Mouse (Mus musculus) midbrain, postnatal 0 days (tissue): ENCODE data around the gene Hnrnpa1. TPM values are rescaled to one million over a fixed set of nuclear protein-coding genes. Genes with fewer than 3 reads are reported as not detected.
"Not testable (repeated sequence)": the region's sequence is repeated elsewhere in the genome, so short reads cannot be mapped to it uniquely, and the experiment has no call there.

Experiments used
- ATAC-seq: fragments of 200-750 bp; cut with Nextera tagmentation; 2 replicates; pipeline ENCODE4 v1.8.0; 2017; ENCODE audit warnings: moderate number of reproducible peaks, mild to moderate bottlenecking, moderate TSS enrichment, moderate library complexity; ENCODE audit not compliant: low FRiP score
- DNase-seq: peaks from one replicate; pipeline ENCODE4 v3.0.0-alpha.2; 2015; ENCODE audit warnings: low spot score
- H3K27ac ChIP-seq: fragments of 300-500 bp; sonication (generic); 2 replicates; pipeline ENCODE4 v1.5.1; 2014; ENCODE audit warnings: low read depth, mild to moderate bottlenecking, low read length, mixed read lengths
- H3K27me3 ChIP-seq: fragments of 300-500 bp; sonication (generic); 2 replicates; pipeline ENCODE4 v1.6.1; 2014; ENCODE audit warnings: low read length, control low read depth, mixed read lengths; ENCODE audit not compliant: insufficient read depth
- H3K36me3 ChIP-seq: fragments of 300-500 bp; sonication (generic); 2 replicates; pipeline ENCODE4 v1.6.1; 2014; ENCODE audit warnings: low read length, control low read depth, mixed read lengths; ENCODE audit not compliant: insufficient read depth
- H3K4me1 ChIP-seq: fragments of 300-500 bp; sonication (generic); 2 replicates; pipeline ENCODE4 v1.6.1; 2014; ENCODE audit warnings: mild to moderate bottlenecking, control low read depth, antibody characterized with exemption, low read length, mixed read lengths; ENCODE audit not compliant: insufficient read depth
- H3K4me2 ChIP-seq: fragments of 300-500 bp; sonication (generic); 2 replicates; pipeline ENCODE4 v1.6.1; 2014; ENCODE audit warnings: low read depth, mild to moderate bottlenecking, low read length, mixed read lengths; ENCODE audit not compliant: poor library complexity, severe bottlenecking
- H3K4me3 ChIP-seq: fragments of 300-500 bp; sonication (generic); 2 replicates; pipeline ENCODE4 v1.5.1; 2014; ENCODE audit warnings: low read depth, mild to moderate bottlenecking, low read length, moderate library complexity
- H3K9ac ChIP-seq: fragments of 300-500 bp; sonication (generic); replicated peaks from 2 replicates; pipeline ENCODE4 v1.6.1; 2014; ENCODE audit warnings: mild to moderate bottlenecking, low read length, moderate library complexity, mixed read lengths; ENCODE audit not compliant: poor library complexity, severe bottlenecking
- H3K9me3 ChIP-seq: fragments of 300-500 bp; sonication (generic); 2 replicates; pipeline ENCODE4 v1.6.1; 2016; ENCODE audit warnings: low read length, control low read depth
- CTCF ChIP-seq: IDR thresholded peaks from 2 replicates; pipeline ENCODE4 v1.5.1; 2016; ENCODE audit warnings: antibody characterized with exemption, mild to moderate bottlenecking
- WGBS: fragments of 180-500 bp; shearing (Covaris S2); extraction: QIAGEN DNeasy Blood & Tissue Kit; methylation state at CpG from one replicate; pipeline ENCODE4 v1.1.7; 2014; 5-methylcytosine and 5-hydroxymethylcytosine counted together
- polyA plus RNA-seq: library from polyadenylated mRNA; unstranded; fragments of >200 nt; fragmentation: Nextera tagmentation; extraction: Ambion mirVana; gene quantifications from 2 replicates; pipeline ENCODE4 v1.2.1, GENCODE M21; 2015
- total RNA-seq: library from RNA; depleted of rRNA; stranded (reverse); fragments of >200 nt; gene quantifications from 2 replicates; pipeline ENCODE4 v1.2.3, GENCODE M21; 2014

The Hnrnpa1 gene
- total and polyA plus RNA-seq, 2 experiments from 2014 or later: 142 to 609 TPM

DNA sequence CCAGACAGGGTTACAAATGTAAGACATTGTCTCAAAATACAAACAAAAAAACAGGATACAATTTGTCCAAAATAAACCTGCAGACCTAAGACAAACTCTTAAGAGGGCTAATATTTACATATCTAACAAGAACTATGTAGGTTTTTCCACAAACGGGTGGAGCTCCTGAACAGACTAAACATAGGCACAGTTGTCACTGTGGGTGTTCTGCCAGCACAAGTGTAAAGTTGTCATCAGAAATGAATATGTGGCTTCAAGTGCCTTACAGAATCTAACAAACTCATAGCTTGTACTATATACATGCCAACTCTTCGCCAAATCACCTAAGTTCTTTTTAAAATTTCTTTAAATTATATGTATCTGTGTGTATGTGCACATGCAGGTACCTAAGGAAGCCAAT is 7.1 kb upstream of the Hnrnpa1 start:
- no peaks in the 10 kb centered on the region for H3K9me3 ChIP-seq
- no peaks in the 10 kb centered on the region for H3K4me1 ChIP-seq
- H3K27ac ChIP-seq: no peak overlapping the region
- H3K4me3 ChIP-seq: no peak overlapping the region
- DNase-seq: no peak
- WGBS: 89% methylated on average over 2 of the region's 2 CpGs
- no peaks in the 10 kb centered on the region for H3K36me3 ChIP-seq
- no peak overlapping the region for H3K9ac ChIP-seq
- no peak overlapping the region for H3K4me2 ChIP-seq
- no peak for ATAC-seq
- no peaks in the 10 kb centered on the region for H3K27me3 ChIP-seq
- TF ChIP-seq CTCF: no peak

DNA sequence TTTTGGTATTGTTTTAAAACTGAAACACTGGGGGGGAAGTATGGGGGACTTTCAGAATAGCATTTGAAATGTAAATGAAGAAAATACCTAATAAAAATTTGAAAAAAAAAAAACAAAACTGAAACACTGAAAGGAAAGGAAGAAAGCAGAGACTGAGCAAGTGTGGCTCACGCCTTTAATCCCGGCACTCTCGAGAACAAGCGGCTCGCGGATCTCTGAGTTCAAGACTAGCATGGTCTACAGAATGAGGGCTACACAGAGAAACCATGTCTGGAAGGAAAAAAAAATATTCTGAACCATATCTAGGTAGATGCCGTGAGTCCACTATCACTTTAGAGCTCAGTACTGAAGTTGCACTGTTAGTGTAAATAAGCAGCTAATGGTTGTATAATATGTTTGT is 2.9 kb upstream of the Hnrnpa1 start:
- Histone ChIP-seq H3K27me3 (no peaks in the 10 kb centered on the region), H3K9me3 (no peaks in the 10 kb centered on the region), H3K4me2 (no peak overlapping the region), H3K9ac (no peak overlapping the region), H3K4me1 (no peaks in the 10 kb centered on the region), H3K27ac (no peak overlapping the region), H3K4me3 (no peak overlapping the region), H3K36me3 (no peaks in the 10 kb centered on the region)
- WGBS: 89% methylated on average over 7 of the region's 7 CpGs
- no peak for ATAC-seq
- no peak for DNase-seq
- no peak for TF ChIP-seq CTCF

GRCm38 (mm10) chr15:103239130-103239684 is 1.0 kb upstream of the Hnrnpa1 start:
- H3K4me3 ChIP-seq: peak overlapping the region; percentile 65
- peak; percentile 99 for DNase-seq
- under 1% methylated on average over 26 of the region's 26 CpGs for WGBS
- H3K4me1 ChIP-seq: no peaks in the 10 kb centered on the region
- H3K27me3 ChIP-seq: no peaks in the 10 kb centered on the region
- no peak for TF ChIP-seq CTCF
- peak overlapping the region; percentile 63 for H3K4me2 ChIP-seq
- H3K9ac ChIP-seq: peak overlapping the region; percentile 50
- no peaks in the 10 kb centered on the region for H3K9me3 ChIP-seq
- ATAC-seq: peak; percentile 86
- peaks cover 15% of the 10 kb centered on the region for H3K36me3 ChIP-seq
- peak overlapping the region; percentile 97 for H3K27ac ChIP-seq

DNA sequence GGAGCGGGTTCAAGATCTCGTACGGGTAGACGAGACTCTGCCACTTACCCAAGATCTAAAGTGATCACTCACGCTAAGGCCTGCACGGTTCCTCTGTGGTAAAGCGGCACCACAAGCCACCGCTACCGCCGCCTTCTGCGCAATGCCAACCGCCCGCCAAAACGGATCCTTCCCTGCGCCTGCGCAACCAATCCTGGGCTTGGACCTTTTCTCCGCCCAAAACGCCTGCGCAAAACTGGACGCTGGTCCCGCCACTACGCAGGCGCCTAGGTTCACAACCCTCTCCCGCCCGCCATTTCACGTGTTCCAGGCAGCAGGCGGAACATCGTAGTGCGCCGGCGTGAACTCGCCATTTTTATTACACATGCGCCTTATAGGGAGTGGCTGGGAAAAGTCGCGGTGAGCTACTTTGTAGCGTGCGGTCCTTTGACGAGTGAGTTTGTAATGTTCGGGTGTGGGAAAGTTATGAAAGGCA is 510 bp upstream of the Hnrnpa1 start, which contains the start of gene Cbx5:
Cbx5 (minus strand) TSS at position 132 of the 475 bp plus-strand sequence.
- Histone ChIP-seq H3K36me3 (peaks cover 15% of the 10 kb centered on the region), H3K27me3 (no peaks in the 10 kb centered on the region), H3K27ac (peak within 1 kb of the TSS; percentile 97), H3K4me1 (no peaks in the 10 kb centered on the region), H3K9me3 (no peaks in the 10 kb centered on the region), H3K9ac (peak within 1 kb of the TSS; percentile 85), H3K4me3 (peak within 1 kb of the TSS; percentile 65), H3K4me2 (peak within 1 kb of the TSS; percentile 63)
- TF ChIP-seq CTCF: no peak; the same call in 1 of the 2 replicates
- under 1% methylated on average over 39 of the region's 39 CpGs for WGBS
- ATAC-seq: peak; percentile 95
- DNase-seq: peak; percentile 99

DNA sequence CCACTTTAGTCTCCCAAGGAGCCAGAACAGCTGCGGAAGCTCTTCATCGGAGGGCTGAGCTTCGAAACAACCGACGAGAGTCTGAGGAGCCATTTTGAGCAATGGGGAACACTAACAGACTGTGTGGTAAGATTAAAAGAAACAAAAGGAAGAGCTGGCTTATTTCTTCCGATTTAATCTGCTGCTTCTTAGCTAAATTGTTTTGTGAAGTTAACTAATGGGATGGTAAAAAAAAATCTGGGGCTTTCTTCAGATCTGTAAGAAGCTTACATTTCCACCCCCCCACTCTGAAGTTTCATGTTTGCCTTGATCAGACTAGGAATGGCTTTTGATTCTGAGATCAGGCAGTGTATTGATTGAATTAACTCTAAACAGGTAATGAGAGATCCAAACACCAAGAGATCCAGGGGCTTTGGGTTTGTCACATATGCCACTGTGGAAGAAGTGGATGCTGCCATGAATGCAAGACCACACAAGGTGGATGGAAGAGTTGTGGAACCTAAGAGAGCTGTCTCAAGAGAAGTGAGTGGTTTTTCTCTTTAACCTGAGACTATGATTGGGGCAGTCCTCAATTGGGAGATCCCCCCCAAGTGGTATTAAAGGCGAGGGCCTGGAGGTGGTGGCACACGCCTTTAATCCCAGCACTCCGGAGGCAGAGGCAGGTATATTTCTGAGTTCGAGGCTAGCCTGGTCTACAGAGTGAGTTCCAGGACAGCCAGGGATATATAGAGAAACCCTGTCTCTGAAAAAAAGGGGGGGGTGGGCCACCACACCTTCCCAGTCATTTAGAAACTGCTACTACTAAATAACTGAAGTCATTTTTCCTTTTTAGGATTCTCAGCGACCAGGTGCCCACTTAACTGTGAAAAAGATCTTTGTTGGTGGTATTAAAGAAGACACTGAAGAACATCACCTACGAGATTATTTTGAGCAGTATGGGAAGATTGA is 1.1 kb downstream of the Hnrnpa1 start:
- H3K4me1 ChIP-seq, ATAC-seq, H3K27me3 ChIP-seq, H3K9me3 ChIP-seq, DNase-seq: not testable (repeated sequence)
- H3K4me3 ChIP-seq: peak overlapping the region; percentile 65
- 7% methylated on average over 11 of the region's 12 CpGs for WGBS
- peak overlapping the region; percentile 61 for H3K4me2 ChIP-seq
- H3K9ac ChIP-seq: peak overlapping the region; percentile 85
- peak overlapping the region; percentile 97 for H3K27ac ChIP-seq
- H3K36me3 ChIP-seq: peaks cover 25% of the 10 kb centered on the region

DNA sequence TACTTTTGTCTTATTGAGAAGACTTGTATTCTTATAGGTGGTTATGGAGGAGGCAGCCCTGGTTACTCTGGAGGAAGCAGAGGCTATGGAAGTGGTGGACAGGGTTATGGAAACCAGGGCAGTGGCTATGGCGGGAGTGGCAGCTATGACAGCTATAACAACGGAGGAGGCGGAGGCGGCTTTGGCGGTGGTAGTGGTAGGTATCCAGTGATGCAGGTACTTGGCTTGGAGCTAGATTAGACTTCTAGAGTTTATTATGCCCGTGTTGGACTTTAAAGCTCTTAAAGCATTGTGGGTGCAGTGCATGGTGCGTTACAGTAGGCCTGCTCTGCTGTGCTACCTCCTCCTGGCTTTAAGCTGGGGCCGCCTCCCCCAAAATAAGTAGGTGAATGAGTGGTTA is 2.7 kb downstream of the Hnrnpa1 start:
- no peak for DNase-seq
- no peak for TF ChIP-seq CTCF
- WGBS: 60% methylated on average over 8 of the region's 8 CpGs

More for the DNA sequence above, 2.7 kb downstream of the Hnrnpa1 start:
- Histone ChIP-seq H3K4me3 (no peak overlapping the region), H3K27ac (no peak overlapping the region), H3K36me3 (peaks cover 39% of the 10 kb centered on the region), H3K9me3 (no peaks in the 10 kb centered on the region), H3K4me2 (no peak overlapping the region; the same call in 1 of the 2 replicates), H3K9ac (no peak overlapping the region), H3K4me1 (no peaks in the 10 kb centered on the region), H3K27me3 (no peaks in the 10 kb centered on the region)
- ATAC-seq: no peak
